Mouse (Mus musculus): ENCODE measurements around the gene Tcn2. TPM values are rescaled to one million over a fixed set of nuclear protein-coding genes. Genes with fewer than 3 reads are reported as not detected.

The Tcn2 gene
- polyA plus RNA-seq, 1 experiment from 2014 or later: 37.3 TPM

- Histone ChIP-seq H3K4me2 (ENCODE audit: low read depth, low read length) (no peak overlapping the region), H3K9ac (ENCODE audit: low read depth, low read length) (no peak overlapping the region), H3K36me3 (ENCODE audit: control insufficient read depth, insufficient read depth) (no peaks in the 10 kb centered on the region), H3K27me3 (ENCODE audit: control insufficient read depth, insufficient read depth, low read depth, low read length) (no peaks in the 10 kb centered on the region), H3K4me1 (ENCODE audit: control insufficient read depth, low read depth, low read length) (no peaks in the 10 kb centered on the region), H3K27ac (ENCODE audit: low read length) (no peak overlapping the region), H3K4me3 (ENCODE audit: low read depth, low read length) (no peak overlapping the region), H3K9me3 (replicated peaks; ENCODE audit: control insufficient read depth, low read length) (no peaks in the 10 kb centered on the region)
- no peak for ATAC-seq (ENCODE audit: low read depth)
- WGBS (ENCODE audit: insufficient replicate concordance): 60% methylated on average over 3 of the region's 3 CpGs
These were observed 4.4 kb upstream of the Tcn2 start for GRCm38 (mm10) chr11:3936318-3936717.

GRCm38 (mm10) chr11:3935135-3935534, 3.2 kb upstream of the Tcn2 start:
- no peak overlapping the region for H3K9ac ChIP-seq (ENCODE audit: low read depth, low read length)
- H3K4me3 ChIP-seq (ENCODE audit: low read depth, low read length): no peak overlapping the region
- H3K4me1 ChIP-seq (ENCODE audit: control insufficient read depth, low read depth, low read length): no peaks in the 10 kb centered on the region
- no peaks in the 10 kb centered on the region for H3K9me3 ChIP-seq (replicated peaks; ENCODE audit: control insufficient read depth, low read length)
- no peaks in the 10 kb centered on the region for H3K27me3 ChIP-seq (ENCODE audit: control insufficient read depth, insufficient read depth, low read depth, low read length)
- 57% methylated on average over 4 of the region's 4 CpGs for WGBS (ENCODE audit: insufficient replicate concordance)
- no peak overlapping the region for H3K27ac ChIP-seq (ENCODE audit: low read length)
- no peak for ATAC-seq (ENCODE audit: low read depth)
- no peaks in the 10 kb centered on the region for H3K36me3 ChIP-seq (ENCODE audit: control insufficient read depth, insufficient read depth)
- H3K4me2 ChIP-seq (ENCODE audit: low read depth, low read length): no peak overlapping the region

- WGBS (ENCODE audit: insufficient replicate concordance): 73% methylated on average over 9 of the region's 9 CpGs
- no peak for ATAC-seq (ENCODE audit: low read depth)
- Histone ChIP-seq H3K4me1 (ENCODE audit: control insufficient read depth, low read depth, low read length) (no peaks in the 10 kb centered on the region), H3K27ac (ENCODE audit: low read length) (no peak overlapping the region), H3K36me3 (ENCODE audit: control insufficient read depth, insufficient read depth) (no peaks in the 10 kb centered on the region), H3K9me3 (replicated peaks; ENCODE audit: control insufficient read depth, low read length) (no peaks in the 10 kb centered on the region), H3K4me3 (ENCODE audit: low read depth, low read length) (no peak overlapping the region), H3K4me2 (ENCODE audit: low read depth, low read length) (no peak overlapping the region), H3K27me3 (ENCODE audit: control insufficient read depth, insufficient read depth, low read depth, low read length) (no peaks in the 10 kb centered on the region), H3K9ac (ENCODE audit: low read depth, low read length) (no peak overlapping the region)
These were observed 1.9 kb upstream of the Tcn2 start for GRCm38 (mm10) chr11:3933756-3934285.

GRCm38 (mm10) chr11:3930931-3931330, 1.0 kb downstream of the Tcn2 start:
- H3K4me1 ChIP-seq (ENCODE audit: control insufficient read depth, low read depth, low read length): no peaks in the 10 kb centered on the region
- H3K4me2 ChIP-seq (ENCODE audit: low read depth, low read length): peak overlapping the region; percentile 49
- H3K9me3 ChIP-seq (replicated peaks; ENCODE audit: control insufficient read depth, low read length): no peaks in the 10 kb centered on the region
- 37% methylated on average over 6 of the region's 6 CpGs for WGBS (ENCODE audit: insufficient replicate concordance)
- no peak overlapping the region for H3K9ac ChIP-seq (ENCODE audit: low read depth, low read length)
- H3K4me3 ChIP-seq (ENCODE audit: low read depth, low read length): peak overlapping the region; percentile 51
- H3K36me3 ChIP-seq (ENCODE audit: control insufficient read depth, insufficient read depth): no peaks in the 10 kb centered on the region
- H3K27me3 ChIP-seq (ENCODE audit: control insufficient read depth, insufficient read depth, low read depth, low read length): no peaks in the 10 kb centered on the region
- ATAC-seq (ENCODE audit: low read depth): no peak
- no peak overlapping the region for H3K27ac ChIP-seq (ENCODE audit: low read length)

- Histone ChIP-seq H3K27me3 (ENCODE audit: control insufficient read depth, insufficient read depth, low read depth, low read length) (no peaks in the 10 kb centered on the region), H3K27ac (ENCODE audit: low read length) (no peak overlapping the region), H3K4me1 (ENCODE audit: control insufficient read depth, low read depth, low read length) (no peaks in the 10 kb centered on the region), H3K9ac (ENCODE audit: low read depth, low read length) (no peak overlapping the region), H3K36me3 (ENCODE audit: control insufficient read depth, insufficient read depth) (no peaks in the 10 kb centered on the region), H3K9me3 (replicated peaks; ENCODE audit: control insufficient read depth, low read length) (no peaks in the 10 kb centered on the region), H3K4me2 (ENCODE audit: low read depth, low read length) (no peak overlapping the region), H3K4me3 (ENCODE audit: low read depth, low read length) (no peak overlapping the region)
- ATAC-seq (ENCODE audit: low read depth): 0 out of 2 replicates have a peak, but pooled peaks have one; percentile 17
- 19% methylated on average over 4 of the region's 4 CpGs for WGBS (ENCODE audit: insufficient replicate concordance)
These were observed 1.9 kb downstream of the Tcn2 start for GRCm38 (mm10) chr11:3930019-3930418.

- no peaks in the 10 kb centered on the region; the same call in 1 of the 2 replicates for H3K36me3 ChIP-seq (ENCODE audit: control insufficient read depth, insufficient read depth)
- no peak overlapping the region for H3K4me2 ChIP-seq (ENCODE audit: low read depth, low read length)
- H3K4me3 ChIP-seq (ENCODE audit: low read depth, low read length): no peak overlapping the region
- H3K9ac ChIP-seq (ENCODE audit: low read depth, low read length): no peak overlapping the region
- H3K27ac ChIP-seq (ENCODE audit: low read length): no peak overlapping the region
- H3K4me1 ChIP-seq (ENCODE audit: control insufficient read depth, low read depth, low read length): no peaks in the 10 kb centered on the region
- H3K27me3 ChIP-seq (ENCODE audit: control insufficient read depth, insufficient read depth, low read depth, low read length): no peaks in the 10 kb centered on the region
- WGBS (ENCODE audit: insufficient replicate concordance): 79% methylated on average over 10 of the region's 10 CpGs
- no peak for ATAC-seq (ENCODE audit: low read depth)
- no peaks in the 10 kb centered on the region for H3K9me3 ChIP-seq (replicated peaks; ENCODE audit: control insufficient read depth, low read length)
These were observed 6.0 kb downstream of the Tcn2 start for GRCm38 (mm10) chr11:3925916-3926315.

GRCm38 (mm10) chr11:3922731-3923130, 9.2 kb downstream of the Tcn2 start:
- Histone ChIP-seq H3K27ac (ENCODE audit: low read length) (no peak overlapping the region), H3K9ac (ENCODE audit: low read depth, low read length) (no peak overlapping the region), H3K36me3 (ENCODE audit: control insufficient read depth, insufficient read depth) (no peaks in the 10 kb centered on the region; the same call in 1 of the 2 replicates), H3K9me3 (replicated peaks; ENCODE audit: control insufficient read depth, low read length) (no peaks in the 10 kb centered on the region), H3K4me1 (ENCODE audit: control insufficient read depth, low read depth, low read length) (no peaks in the 10 kb centered on the region), H3K4me2 (ENCODE audit: low read depth, low read length) (no peak overlapping the region), H3K27me3 (ENCODE audit: control insufficient read depth, insufficient read depth, low read depth, low read length) (no peaks in the 10 kb centered on the region), H3K4me3 (ENCODE audit: low read depth, low read length) (no peak overlapping the region)
- WGBS (ENCODE audit: insufficient replicate concordance): 74% methylated on average over 6 of the region's 6 CpGs
- ATAC-seq (ENCODE audit: low read depth): no peak

- Histone ChIP-seq H3K9me3 (replicated peaks; ENCODE audit: control insufficient read depth, low read length) (no peaks in the 10 kb centered on the region), H3K36me3 (ENCODE audit: control insufficient read depth, insufficient read depth) (no peaks in the 10 kb centered on the region; the same call in 1 of the 2 replicates), H3K9ac (ENCODE audit: low read depth, low read length) (no peak overlapping the region), H3K27me3 (ENCODE audit: control insufficient read depth, insufficient read depth, low read depth, low read length) (no peaks in the 10 kb centered on the region), H3K27ac (ENCODE audit: low read length) (no peak overlapping the region), H3K4me2 (ENCODE audit: low read depth, low read length) (no peak overlapping the region), H3K4me3 (ENCODE audit: low read depth, low read length) (no peak overlapping the region), H3K4me1 (ENCODE audit: control insufficient read depth, low read depth, low read length) (no peaks in the 10 kb centered on the region)
- 74% methylated on average over 9 of the region's 9 CpGs for WGBS (ENCODE audit: insufficient replicate concordance)
- no peak for ATAC-seq (ENCODE audit: low read depth)
These were observed 9.8 kb downstream of the Tcn2 start for GRCm38 (mm10) chr11:3922115-3922514.

GRCm38 (mm10) chr11:3921281-3921850, 10.6 kb downstream of the Tcn2 start:
- no peak overlapping the region for H3K4me3 ChIP-seq (ENCODE audit: low read depth, low read length)
- H3K4me2 ChIP-seq (ENCODE audit: low read depth, low read length): no peak overlapping the region
- 29% methylated on average over 8 of the region's 8 CpGs for WGBS (ENCODE audit: insufficient replicate concordance)
- H3K9me3 ChIP-seq (replicated peaks; ENCODE audit: control insufficient read depth, low read length): no peaks in the 10 kb centered on the region
- H3K27ac ChIP-seq (ENCODE audit: low read length): no peak overlapping the region
- H3K36me3 ChIP-seq (ENCODE audit: control insufficient read depth, insufficient read depth): no peaks in the 10 kb centered on the region; the same call in 1 of the 2 replicates
- ATAC-seq (ENCODE audit: low read depth): no peak
- no peaks in the 10 kb centered on the region for H3K4me1 ChIP-seq (ENCODE audit: control insufficient read depth, low read depth, low read length)
- no peak overlapping the region for H3K9ac ChIP-seq (ENCODE audit: low read depth, low read length)
- no peaks in the 10 kb centered on the region for H3K27me3 ChIP-seq (ENCODE audit: control insufficient read depth, insufficient read depth, low read depth, low read length)
